ENCODE assay signal across 8 mouse cellular contexts in the genomic region with DNA sequence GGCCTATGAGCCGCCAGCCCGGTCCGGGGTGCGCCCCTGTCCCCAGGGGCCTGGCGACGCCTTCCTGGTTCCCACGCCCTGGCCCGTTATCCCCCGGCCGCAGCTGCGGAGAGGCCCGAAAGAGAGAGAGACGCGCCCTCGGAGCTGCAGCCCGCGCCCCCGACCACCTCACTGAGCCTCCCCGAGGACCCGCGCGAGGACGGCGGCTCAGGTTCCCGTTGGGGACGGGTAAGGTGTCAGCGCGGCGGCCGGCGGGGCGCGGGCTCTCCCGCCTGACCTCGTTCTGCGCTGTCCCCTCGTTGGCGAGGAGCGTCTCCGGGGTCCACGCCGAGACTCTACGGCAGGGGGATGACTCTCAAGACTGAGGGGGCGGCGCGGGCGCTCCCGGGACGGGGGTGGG. TPM values are rescaled to one million over a fixed set of nuclear protein-coding genes. Genes with fewer than 3 reads are reported as not detected.
DNase-seq lines count a peak whose midpoint lies in the region; ATAC-seq and TF ChIP-seq lines count a peak whose summit lies in the region.

No protein-coding gene starts in this region.

- WGBS in heart, embryonic 14.5 days, result under 1% methylated on average over 46 of the region's 49 CpGs
- under 1% methylated on average over 49 of the region's 49 CpGs for WGBS in limb, embryonic 12.5 days

- peak overlapping the region; percentile 37 for H3K4me3 ChIP-seq in cortical plate, adult 2 months (ENCODE audit: insufficient read depth, low read length)
- H3K4me3 ChIP-seq in heart, embryonic 14.5 days (ENCODE audit: control insufficient read depth in 1 of 2, insufficient read depth in 1 of 2, low read depth in 1 of 2, low read length in 2 of 2), result peak overlapping the region; percentile 70 to 87
- H3K4me3 ChIP-seq in limb, embryonic 12.5 days (replicated peaks), result peak overlapping the region; percentile 74

- H3K9ac ChIP-seq in heart, embryonic 14.5 days (ENCODE audit: low read length), result peak overlapping the region; percentile 98
- peak overlapping the region; percentile 82 for H3K9ac ChIP-seq in limb, embryonic 12.5 days (replicated peaks)

- TF ChIP-seq CTCF in cortical plate, adult 2 months (IDR thresholded peaks at IDR 0.05; ENCODE audit: extremely low read depth, insufficient read depth, low read length), result no peak

- no peaks in the 10 kb centered on the region; the same call in none of the 2 replicates for H3K4me1 ChIP-seq in cortical plate, adult 2 months (ENCODE audit: control insufficient read depth, insufficient read depth, low read length)
- H3K4me1 ChIP-seq in heart, embryonic 14.5 days (ENCODE audit: control insufficient read depth in 2 of 2, insufficient read depth in 2 of 2, low read length in 2 of 2), result peaks cover 24 to 48% of the 10 kb centered on the region in 2 experiments
- peaks cover 20% of the 10 kb centered on the region for H3K4me1 ChIP-seq in limb, embryonic 12.5 days (replicated peaks)

- H3K27me3 ChIP-seq in heart, embryonic 14.5 days (ENCODE audit: control insufficient read depth, insufficient read depth, low read length), result no peaks in the 10 kb centered on the region
- H3K27me3 ChIP-seq in limb, embryonic 12.5 days, result peaks cover 11% of the 10 kb centered on the region; the same call in 1 of the 2 replicates

- peaks cover under 1% of the 10 kb centered on the region for H3K36me3 ChIP-seq in heart, embryonic 14.5 days (ENCODE audit: control insufficient read depth, insufficient read depth, low read length)
- no peaks in the 10 kb centered on the region for H3K36me3 ChIP-seq in limb, embryonic 12.5 days

- no peak overlapping the region for H3K27ac ChIP-seq in cortical plate, adult 2 months (ENCODE audit: insufficient read depth, low read length)
- peak overlapping the region; percentile 97 to 98 for H3K27ac ChIP-seq in heart, embryonic 14.5 days (replicated peaks in 1 of 2; ENCODE audit: control insufficient read depth in 1 of 2, insufficient read depth in 1 of 2, low read depth in 2 of 2, low read length in 2 of 2)
- H3K27ac ChIP-seq in limb, embryonic 12.5 days, result peak overlapping the region; percentile 62; the same call in 1 of the 2 replicates

- peak overlapping the region; percentile 76 for H3K4me2 ChIP-seq in heart, embryonic 14.5 days (ENCODE audit: low read length)
- H3K4me2 ChIP-seq in limb, embryonic 12.5 days, result peak overlapping the region; percentile 90

- DNase-seq in retina, embryonic 14.5 days (ENCODE audit: low spot score), result peak; percentile 47
- no peak for DNase-seq in retina, postnatal 1 day
- peak; percentile 33 for DNase-seq in naive thymus-derived CD4-positive, alpha-beta T cell, adult 2 months (ENCODE audit: low read depth)
- no peak for DNase-seq in right cerebral cortex, postnatal 36 days (ENCODE audit: low spot score in 2 of 2)
- no peak for DNase-seq in yolk sac, embryonic 10.5 days (ENCODE audit: low spot score)

- ATAC-seq in heart, embryonic 14.5 days (ENCODE audit: insufficient number of reproducible peaks, insufficient read depth, low FRiP score, low read depth), result peak; percentile 31
- no peak for ATAC-seq in limb, embryonic 12.5 days (ENCODE audit: insufficient number of reproducible peaks, insufficient read depth, low FRiP score, low TSS enrichment, low read depth)

- TF ChIP-seq POLR2A in cortical plate, adult 2 months (IDR thresholded peaks at IDR 0.05; ENCODE audit: extremely low read depth, insufficient read depth, low read length), result no peak

- H3K9me3 ChIP-seq in heart, embryonic 14.5 days (ENCODE audit: control insufficient read depth, low read length), result no peaks in the 10 kb centered on the region
- no peaks in the 10 kb centered on the region for H3K9me3 ChIP-seq in limb, embryonic 12.5 days

RNA-seq across cellular contexts. Expression of gene Msrb3, which starts 0.5 kb away (rescaled TPM):
- polyA plus RNA-seq in cortical plate, adult 2 months (2012; rRNA removed), result 7.6 and 8.0 TPM in 2 replicates
- polyA plus RNA-seq in heart, embryonic 14.5 days (2014; fragmentation: Nextera tagmentation; extraction: Ambion mirVana), result 38.7 and 41.0 TPM in 2 replicates
- polyA plus RNA-seq in limb, embryonic 12.5 days (2016; fragmentation: Nextera tagmentation; extraction: Ambion mirVana), result 8.6 and 9.6 TPM in 2 replicates

Comparison
In these comparisons a context has a peak if more than half of its experiments do, and no peak if none do; other contexts are left out.
1. DNase-seq: peak in retina, embryonic 14.5 days (single experiment) and naive thymus-derived CD4-positive, alpha-beta T cell, adult 2 months (single experiment); none in retina, postnatal 1 day (single experiment), right cerebral cortex, postnatal 36 days (0 of 2) and yolk sac, embryonic 10.5 days (single experiment).
2. Peak in every context shown above with its lines, with median percentiles within 50 percentile points of each other: H3K4me3 ChIP-seq.